Mouse (Mus musculus) 3134 (cell line): ENCODE results near the gene Rsad2.

ENCODE experiments used
- DNase-seq: peaks from one replicate; pipeline ENCODE4 v3.0.0-alpha.2; 2011; ENCODE audit warnings: low spot score; ENCODE audit not compliant: insufficient read length; ENCODE audit errors: extremely low read depth

Rsad2 gene

GRCm38 (mm10) chr12:26401696-26402470 is 54.4 kb downstream of the Rsad2 start:
- no peak for DNase-seq

- DNase-seq, result no peak
These were observed 55.0 kb downstream of the Rsad2 start for GRCm38 (mm10) chr12:26401254-26401653.

GRCm38 (mm10) chr12:26400762-26401161 is 55.5 kb downstream of the Rsad2 start:
- no peak for DNase-seq

GRCm38 (mm10) chr12:26399391-26399790 is 56.9 kb downstream of the Rsad2 start:
- DNase-seq, result no peak

- DNase-seq, result no peak
These were observed 57.7 kb downstream of the Rsad2 start for GRCm38 (mm10) chr12:26398597-26398996.

- DNase-seq, result no peak
These were observed 61.5 kb downstream of the Rsad2 start for GRCm38 (mm10) chr12:26394485-26395470.

- DNase-seq, result no peak
These were observed 63.0 kb downstream of the Rsad2 start for GRCm38 (mm10) chr12:26393291-26393690.
